Mouse (Mus musculus): Measurements from ENCODE around the gene Gm7029.
"Not testable (repeated sequence)": the region's sequence is repeated elsewhere in the genome, so short reads cannot be mapped to it uniquely, and the experiment has no call there.

Gene Gm7029

GRCm38 (mm10) chr17:33873537-33873936 is at the start of gene Gm7029:
Gene Gm7029 (plus strand): TSS chr17:33873837.
- not testable (repeated sequence) for DNase-seq (ENCODE audit: low spot score in 2 of 2)

DNA sequence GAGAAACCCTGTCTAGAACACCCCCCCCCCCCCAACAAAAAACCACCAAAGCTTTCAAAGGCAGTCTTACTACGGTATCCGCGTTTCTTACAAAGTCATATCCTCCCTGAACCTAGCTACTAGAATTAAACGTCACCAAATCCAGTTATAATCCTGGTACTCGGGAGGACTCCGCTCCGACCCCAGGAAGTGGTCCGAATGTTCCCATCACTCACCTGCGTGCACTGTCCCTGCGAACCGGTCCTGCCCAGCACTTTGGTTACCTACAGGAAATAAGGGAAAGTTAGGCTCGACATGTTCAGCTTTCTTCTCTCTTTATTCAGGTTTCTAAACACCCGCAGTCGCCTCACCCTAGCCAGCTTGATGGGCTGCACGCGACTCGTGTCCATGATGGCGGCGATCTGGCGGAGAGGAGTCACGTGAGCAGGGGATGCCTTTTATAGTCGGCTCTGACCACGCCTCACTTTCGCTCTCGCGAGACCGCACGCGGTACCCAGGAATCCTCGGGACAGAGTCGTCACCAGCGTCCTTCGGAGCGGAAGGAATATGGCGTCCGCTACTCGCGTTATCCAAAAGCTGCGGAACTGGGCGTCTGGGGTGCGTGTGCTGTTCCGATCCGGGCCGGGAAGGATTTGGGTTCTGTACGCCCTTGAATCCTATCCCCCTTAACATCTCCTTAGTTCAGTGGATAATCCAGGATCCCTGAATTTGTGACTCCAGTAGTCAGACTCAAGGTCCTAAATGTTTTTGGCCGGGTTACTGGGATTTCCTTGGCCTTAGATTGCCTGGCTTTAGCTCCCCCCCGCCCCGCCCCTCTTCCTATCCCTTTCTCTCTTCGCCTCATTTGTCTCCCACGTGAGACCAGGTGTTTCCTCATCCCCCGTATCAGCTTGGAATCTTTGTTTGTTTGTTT is 49.3 kb upstream of the Gm7029 start, which contains the start of the genes Rps28 and Ndufa7:
Gene Rps28 (minus strand): TSS at position 479 of the 913 bp plus-strand sequence.
Gene Ndufa7 (plus strand): TSS at position 489 of the 913 bp plus-strand sequence.
- peak; percentile 94 to 98 for DNase-seq (ENCODE audit: low spot score in 2 of 2)

DNA sequence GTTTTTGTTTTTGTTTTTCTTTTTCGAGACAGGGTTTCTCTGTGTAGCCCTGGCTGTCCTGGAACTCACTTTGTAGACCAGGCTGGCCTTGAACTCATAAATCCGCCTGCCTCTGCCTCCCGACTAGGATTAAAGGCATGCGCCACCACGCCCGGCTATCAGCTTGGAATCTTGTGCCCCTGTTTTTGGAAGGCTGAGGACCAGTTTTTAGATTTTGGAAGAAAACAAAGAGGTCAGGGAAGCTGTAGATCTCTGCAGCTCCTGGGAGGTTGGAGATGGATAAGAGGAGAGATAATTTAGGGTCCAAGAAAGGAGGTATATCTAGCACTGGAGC is 48.7 kb upstream of the Gm7029 start:
- not testable (repeated sequence) for DNase-seq (ENCODE audit: low spot score in 2 of 2)

- DNase-seq (ENCODE audit: low spot score in 2 of 2): no peak
These were observed 48.2 kb upstream of the Gm7029 start for GRCm38 (mm10) chr17:33825462-33825861.

- peak in 1 of 2 experiments; percentile 78 for DNase-seq (ENCODE audit: low spot score in 2 of 2)
These were observed 46.8 kb upstream of the Gm7029 start for GRCm38 (mm10) chr17:33826850-33827249.

DNA sequence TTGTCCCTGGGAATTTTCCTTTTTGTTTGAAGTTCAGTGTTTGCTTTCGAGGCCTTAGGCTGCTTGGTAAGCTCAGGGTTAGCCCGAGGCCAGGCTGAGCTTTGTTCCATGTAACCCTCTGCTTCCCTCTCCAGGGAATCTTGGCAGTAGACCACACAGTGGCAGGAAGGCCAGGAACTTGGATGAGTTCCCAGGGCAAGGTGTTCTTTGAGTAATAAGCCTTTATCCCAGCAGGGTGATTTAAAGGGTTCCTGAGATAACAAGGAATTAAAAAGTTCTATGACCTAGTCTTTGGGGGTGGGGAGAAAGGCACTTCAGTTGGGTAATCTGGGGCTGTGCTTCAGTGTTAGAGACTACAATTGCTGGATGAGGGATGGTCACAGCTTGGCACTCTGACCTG is 44.7 kb upstream of the Gm7029 start:
- DNase-seq (ENCODE audit: low spot score in 2 of 2): no peak

DNA sequence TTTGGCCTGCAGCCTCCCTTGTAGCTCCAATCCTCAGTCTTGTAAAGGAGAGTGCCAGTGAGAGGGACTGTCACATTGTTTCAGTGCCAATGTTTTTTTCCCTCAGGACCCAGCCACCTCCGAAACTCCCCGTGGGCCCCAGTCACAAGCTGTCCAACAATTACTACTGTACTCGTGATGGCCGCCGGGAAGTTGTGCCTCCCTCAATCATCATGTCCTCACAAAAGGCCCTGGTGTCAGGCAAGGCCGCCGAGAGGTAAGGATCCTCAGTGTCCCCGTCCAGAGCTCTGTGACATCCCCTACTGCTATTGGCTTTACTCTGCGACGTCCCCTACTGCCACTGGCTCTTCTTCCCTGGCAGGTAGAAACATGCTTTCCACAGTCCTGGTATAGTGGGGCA is 44.1 kb upstream of the Gm7029 start:
- DNase-seq (ENCODE audit: low spot score in 2 of 2): no peak

DNA sequence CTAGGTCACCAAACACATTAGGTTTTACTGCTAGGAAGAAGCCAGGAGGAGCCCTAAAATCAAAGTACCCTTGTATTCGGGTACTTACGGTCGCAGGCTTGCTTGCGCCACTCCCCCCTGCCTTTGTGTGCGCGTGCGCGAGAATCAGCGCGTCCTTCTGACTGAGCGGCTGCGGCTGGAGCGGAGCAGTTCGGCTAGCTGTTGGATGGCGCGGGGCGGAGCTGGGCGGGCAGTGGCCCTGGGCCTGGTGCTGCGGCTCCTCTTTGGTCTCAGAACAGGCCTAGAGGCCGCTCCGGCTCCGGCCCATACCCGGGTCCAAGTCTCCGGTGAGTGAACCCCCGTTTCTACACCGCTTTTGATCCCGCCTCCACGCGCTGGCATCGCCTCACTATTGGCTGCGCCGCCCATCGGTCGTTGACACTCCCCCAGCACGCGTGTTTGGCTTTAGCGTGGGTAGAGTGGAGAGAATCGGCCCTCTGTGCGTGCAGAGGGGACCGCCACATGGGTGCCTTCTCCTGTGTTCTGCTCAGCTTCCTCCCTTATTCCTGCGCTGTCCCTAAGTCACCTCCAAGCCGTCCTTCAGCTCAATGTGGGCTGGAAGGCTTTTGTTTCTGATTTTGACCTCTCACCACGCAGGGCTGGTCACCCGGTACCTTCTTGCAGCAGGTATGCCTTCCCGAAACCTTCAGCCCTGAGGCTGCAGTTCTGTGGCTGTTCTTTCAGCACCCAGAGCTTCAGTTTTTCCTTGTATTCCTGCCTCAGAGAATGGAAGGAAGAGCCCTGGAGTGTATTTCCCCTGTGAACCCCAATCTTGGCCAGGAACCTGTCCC is 30.5 kb upstream of the Gm7029 start, which contains the start of gene Cd320:
Gene Cd320 (plus strand): TSS at position 126 of the 830 bp plus-strand sequence.
- DNase-seq (ENCODE audit: low spot score in 2 of 2): peak; percentile 77 to 93

DNA sequence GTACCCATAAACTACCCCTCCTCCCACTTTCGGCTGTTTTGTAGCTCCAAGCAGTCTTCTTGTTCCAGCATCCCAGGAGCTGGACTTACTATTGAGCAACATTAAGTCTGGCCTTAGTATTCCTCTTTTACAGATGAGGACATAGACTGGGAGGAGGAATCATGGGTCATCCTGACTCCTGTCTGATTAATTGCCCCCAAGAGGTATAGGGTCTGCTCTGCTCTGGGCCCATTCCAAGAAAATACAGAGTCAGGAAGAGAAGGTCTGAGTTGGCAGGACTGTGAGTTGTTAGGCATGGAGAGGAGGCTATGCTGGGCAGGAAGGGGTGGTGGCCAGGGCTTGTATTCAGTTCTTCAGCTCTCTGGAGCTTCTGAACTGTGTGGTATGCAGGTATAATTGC is 29.4 kb upstream of the Gm7029 start:
- DNase-seq (ENCODE audit: low spot score in 2 of 2): no peak

GRCm38 (mm10) chr17:33848139-33848538 is 25.5 kb upstream of the Gm7029 start:
- no peak for DNase-seq (ENCODE audit: low spot score in 2 of 2)

DNA sequence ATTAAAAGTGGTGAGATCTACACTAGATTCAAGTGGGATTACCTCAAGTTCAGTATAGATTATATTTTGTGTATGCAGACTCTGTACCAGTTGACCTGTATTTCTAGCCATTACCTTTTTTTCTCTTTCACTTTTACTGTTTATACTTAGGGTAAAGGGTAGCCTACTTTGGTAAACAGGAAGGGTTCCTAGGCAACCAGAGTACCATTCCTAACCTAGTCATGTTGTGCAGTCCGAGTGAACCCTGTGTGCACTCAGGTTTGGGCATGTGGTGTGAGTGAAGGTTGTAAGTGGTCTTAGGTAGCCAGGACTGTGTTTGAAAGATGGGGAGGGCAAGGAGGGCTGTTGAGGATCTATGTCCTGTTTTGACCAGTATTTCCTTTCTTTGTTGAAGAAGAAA is 22.3 kb upstream of the Gm7029 start:
- DNase-seq (ENCODE audit: low spot score in 2 of 2): no peak

- no peak for DNase-seq (ENCODE audit: low spot score in 2 of 2)
These were observed 15.8 kb upstream of the Gm7029 start for GRCm38 (mm10) chr17:33857816-33858215.

DNA sequence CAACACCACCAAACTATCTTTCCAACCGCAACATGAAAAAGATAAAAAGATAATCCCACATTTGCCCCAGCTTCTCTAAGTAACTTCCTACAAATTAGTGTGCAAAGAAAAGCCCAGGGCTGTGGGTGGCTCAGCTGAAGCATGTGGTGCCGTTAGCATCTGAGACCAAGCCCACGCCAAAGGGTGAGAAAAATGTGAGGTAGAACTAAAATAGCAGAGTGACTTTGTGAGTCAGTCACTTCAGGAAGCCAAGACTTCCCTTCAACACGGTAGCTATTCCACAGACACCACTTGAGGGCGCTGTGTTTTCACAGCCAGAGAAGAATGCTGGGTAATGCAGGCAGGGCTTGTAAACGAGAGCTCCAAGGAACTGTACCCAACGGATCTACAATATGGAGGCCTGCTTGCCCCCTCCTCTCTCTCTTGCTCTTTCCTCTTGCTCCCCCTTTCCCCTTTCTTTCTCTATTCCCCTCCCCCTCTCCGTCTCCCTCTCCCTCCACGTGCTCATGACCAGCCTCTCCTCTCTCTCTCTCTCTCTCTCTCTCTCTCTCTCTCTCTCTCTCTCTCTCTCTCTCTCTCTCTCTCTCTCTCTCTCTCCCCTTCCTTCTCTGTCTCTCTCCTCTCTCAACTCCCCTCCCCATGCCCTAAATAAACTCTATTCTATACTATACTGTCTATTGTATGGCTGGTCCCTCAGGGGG is 8.2 kb upstream of the Gm7029 start:
- DNase-seq (ENCODE audit: low spot score in 2 of 2): peak; percentile 86 to 91

DNA sequence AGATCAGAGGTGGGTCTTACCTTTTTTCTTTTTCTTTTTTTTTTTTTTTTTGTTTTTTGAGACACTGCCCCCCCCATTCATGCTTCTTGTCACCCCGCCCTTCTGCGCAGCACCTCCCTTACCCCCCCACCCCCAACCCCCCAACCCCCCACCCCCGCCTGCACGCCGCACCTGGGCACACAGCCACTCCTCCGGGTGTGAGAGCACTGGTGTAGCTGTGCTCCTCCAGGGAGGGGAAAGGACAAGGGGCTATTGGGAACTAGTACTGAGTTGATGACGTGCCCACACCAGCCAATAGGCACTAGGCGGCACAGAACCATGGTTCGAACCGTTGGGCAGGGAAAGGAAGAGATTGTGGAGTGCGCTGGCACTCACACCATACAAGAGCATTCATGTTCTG is 774 bp downstream of the Gm7029 start:
- no peak for DNase-seq (ENCODE audit: low spot score in 2 of 2)

DNA sequence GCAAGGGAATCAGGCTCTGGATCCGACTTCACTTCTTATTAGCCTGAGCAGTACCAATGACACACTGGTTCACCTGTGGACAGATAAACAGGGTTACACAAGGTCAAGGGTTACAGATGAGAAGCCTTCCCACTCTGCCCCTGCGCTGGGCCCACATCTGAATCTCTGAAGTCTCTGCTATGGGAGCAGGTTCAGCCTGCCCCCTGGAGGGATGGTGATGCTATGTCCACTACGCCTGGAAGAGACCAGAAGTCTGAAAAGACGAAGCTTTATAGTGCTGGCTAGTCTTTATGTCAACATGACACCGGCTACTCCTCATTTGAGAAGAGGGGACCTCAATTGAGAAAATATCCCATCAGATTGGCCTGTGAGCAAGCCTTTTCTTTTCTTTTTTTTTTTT is 2.2 kb downstream of the Gm7029 start:
- not testable (repeated sequence) for DNase-seq (ENCODE audit: low spot score in 2 of 2)

GRCm38 (mm10) chr17:33884320-33884719 is 10.7 kb downstream of the Gm7029 start:
- not testable (repeated sequence) for DNase-seq (ENCODE audit: low spot score in 2 of 2)

GRCm38 (mm10) chr17:33887802-33888201 is 14.2 kb downstream of the Gm7029 start:
- DNase-seq (ENCODE audit: low spot score in 2 of 2): not testable (repeated sequence)

GRCm38 (mm10) chr17:33888230-33888629 is 14.6 kb downstream of the Gm7029 start:
- DNase-seq (ENCODE audit: low spot score in 2 of 2): not testable (repeated sequence)

GRCm38 (mm10) chr17:33889941-33890532 is 16.4 kb downstream of the Gm7029 start:
- not testable (repeated sequence) for DNase-seq (ENCODE audit: low spot score in 2 of 2)

DNA sequence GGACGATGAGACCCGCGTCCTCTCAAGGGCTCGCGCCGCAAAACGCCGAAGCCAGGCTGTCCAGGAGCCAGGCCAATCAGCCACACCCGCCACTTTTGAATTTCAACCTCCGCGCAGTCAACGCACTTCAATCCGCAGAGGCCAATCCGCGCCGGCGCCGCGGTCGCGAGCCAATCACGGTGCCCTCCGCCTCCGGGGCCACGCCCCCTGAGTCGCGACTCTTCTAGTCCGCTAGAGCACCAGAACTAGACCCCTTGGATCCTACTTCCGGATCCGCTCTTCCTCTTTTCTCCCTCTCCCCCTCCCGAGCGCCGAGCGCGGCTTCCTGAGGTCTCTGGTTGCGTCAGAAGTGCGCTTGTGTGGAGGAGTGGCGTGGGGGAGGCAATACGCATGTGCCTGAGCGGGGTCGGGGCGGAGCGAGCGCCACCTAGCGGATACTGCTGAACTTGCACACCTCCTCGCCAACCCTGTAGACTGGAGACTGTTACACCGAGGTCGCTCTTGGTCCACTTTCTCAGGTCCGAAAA is 17.0 kb downstream of the Gm7029 start, which contains the start of gene Kifc1:
Gene Kifc1 (minus strand): TSS at position 129 of the 527 bp plus-strand sequence.
- DNase-seq (ENCODE audit: low spot score in 2 of 2): peak; percentile 100

DNA sequence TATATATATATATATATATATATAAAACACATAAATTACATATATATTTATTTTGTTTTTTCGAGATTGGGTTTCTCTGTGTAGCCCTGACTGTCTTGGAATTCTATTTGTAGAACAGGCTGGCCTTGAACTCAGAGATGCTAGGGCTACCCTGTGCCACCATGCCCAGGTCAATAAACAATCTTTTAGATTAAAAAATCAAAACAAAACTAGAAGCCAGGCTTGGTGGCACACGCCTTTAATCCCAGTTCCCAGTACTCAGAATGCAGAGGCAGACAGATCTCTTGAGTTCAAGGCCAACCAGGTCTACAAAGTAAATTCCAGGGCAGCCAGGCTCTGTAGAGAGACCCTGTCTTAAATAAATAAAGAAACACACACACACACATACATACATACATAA is 17.7 kb downstream of the Gm7029 start:
- DNase-seq (ENCODE audit: low spot score in 2 of 2): no peak
